Mouse (Mus musculus): ENCODE data around the gene Slc35f4.

Slc35f4 gene

DNA sequence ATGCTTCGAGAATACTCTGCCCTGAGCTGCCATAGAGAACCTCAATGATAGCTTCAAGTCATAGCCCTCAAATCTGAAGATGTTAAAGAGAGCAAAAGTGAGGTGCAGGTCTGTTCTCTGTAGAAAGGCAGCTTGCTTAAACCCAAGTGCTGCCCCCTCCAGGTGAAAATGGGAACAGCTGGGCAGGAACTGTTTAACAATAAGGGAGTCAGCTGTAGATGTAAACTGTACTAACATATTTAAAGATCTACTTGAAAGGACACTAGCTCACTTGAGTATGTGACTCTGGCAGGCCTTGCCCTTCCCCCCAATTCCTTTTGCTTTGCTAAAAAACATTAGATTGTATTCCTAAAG, 177.0 kb downstream of the Slc35f4 start:
- peak; percentile 47 for DNase-seq (ENCODE audit: low read depth, low spot score)

DNA sequence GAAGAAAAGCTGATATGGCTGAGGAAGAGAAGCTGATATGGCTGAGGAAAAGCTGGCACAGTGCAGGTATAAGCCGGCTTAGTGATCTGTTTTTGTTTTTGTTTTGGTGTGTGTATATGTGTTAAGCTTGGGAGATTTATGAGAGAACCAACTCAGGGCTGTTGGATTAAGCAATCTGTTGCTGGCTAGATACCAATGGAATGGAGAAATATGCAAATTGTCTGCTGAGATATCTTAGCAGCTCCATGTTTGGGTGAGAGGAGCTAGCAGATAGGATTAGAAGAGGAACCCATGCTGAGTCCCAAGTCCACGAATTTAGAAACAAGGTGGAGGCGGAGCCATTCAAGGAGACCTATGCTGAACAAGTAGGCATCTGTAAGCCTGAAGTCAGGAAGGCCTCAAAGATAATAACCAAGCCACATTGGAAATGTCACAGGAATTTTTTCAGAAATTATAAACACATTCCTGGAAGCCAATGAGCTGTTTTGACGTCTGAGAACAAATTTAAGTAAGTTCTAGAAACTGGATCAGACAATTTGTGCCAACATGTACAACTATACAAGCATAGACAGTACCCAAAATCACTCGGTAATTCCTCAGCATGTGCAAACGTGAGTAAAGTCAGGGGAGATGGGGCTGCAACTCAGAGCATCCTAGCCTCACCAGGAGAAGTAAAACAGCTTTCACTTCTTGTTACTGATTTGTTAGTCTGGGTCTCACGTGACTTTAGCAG, 177.5 kb downstream of the Slc35f4 start:
- no peak for DNase-seq (ENCODE audit: low read depth, low spot score)

DNA sequence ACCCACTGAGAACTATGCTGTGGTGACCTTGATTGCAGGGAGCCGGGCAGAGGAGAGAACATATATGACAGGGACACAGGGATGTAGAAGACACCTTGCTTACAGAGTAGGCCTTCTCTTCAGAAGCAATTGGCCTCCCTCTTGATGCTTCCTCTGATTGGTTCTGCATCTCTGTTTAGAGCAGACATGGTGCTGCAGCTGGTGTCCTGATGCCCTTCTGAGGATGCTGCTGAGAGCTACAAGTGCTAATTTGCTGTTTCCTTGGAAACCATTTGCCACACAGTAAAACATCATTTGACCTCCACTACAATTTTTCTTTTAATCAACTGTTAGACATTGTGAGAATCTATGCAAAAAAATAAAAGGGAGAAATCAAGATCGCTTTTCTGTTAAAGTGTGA, 180.0 kb downstream of the Slc35f4 start:
- DNase-seq (ENCODE audit: low read depth, low spot score): no peak

DNA sequence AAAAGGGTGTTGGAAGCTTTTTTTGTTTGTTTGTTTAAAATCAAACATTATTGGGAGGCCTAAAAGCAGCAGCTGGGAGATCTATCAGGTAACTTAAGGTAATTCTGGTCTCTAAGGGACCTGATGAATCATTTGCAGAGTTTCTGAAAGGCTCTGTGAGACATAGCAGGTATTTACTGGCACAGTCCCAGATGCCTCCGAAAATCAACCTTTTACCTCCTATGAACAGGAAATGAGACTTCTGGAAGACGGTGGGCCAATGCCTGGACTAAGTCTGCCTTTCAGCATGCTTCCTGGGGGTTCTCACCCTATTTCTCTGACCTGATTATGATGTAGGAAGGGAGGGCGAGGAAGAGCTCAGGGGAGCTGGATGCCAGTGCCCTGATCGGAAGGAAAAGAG, 188.8 kb downstream of the Slc35f4 start:
- DNase-seq (ENCODE audit: low read depth, low spot score): no peak

- no peak for DNase-seq (ENCODE audit: low read depth, low spot score)
Measured at GRCm38 (mm10) chr14:49333841-49334240, 192.0 kb downstream of the Slc35f4 start.

DNA sequence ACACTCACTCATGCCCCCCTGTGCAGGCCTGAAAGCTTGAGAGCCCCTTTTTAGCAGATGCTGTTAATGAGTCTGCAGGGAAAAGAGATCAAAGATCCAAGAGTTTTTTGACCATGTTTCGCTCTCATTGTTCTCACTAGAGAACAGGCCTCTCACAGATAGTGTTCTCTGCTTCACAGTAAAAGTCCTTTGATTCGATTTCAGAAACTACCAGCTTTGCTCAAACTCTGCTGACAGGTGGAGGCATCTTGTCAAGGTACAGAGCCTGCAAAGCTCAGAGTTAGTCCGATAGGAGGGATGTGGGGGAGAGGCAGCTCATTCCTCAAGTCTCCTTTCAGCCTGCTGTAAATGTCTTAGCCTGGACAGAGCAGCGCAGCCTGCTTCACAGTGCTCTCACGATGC, 209.4 kb downstream of the Slc35f4 start:
- no peak for DNase-seq (ENCODE audit: low read depth, low spot score)

DNA sequence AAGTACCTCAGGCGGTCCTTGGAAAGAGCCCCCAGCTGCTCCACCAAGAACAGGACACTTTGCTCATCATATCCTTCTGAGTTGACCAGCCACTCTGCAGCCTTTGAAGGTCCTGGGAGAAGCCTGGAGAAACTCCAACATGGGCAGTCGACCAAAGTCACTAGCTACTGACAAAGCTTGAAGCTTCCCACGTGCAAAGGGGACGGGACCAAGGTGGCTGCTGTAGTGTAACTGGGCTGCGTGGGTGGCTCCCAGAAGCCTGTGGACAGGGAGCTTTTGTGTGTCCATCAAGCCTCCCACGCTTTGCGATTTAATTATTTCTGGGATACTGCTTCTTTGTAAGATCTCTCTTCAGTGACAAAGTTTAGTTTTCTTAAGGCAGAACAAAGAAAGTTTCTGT, 211.9 kb downstream of the Slc35f4 start:
- no peak for DNase-seq (ENCODE audit: low read depth, low spot score)

DNA sequence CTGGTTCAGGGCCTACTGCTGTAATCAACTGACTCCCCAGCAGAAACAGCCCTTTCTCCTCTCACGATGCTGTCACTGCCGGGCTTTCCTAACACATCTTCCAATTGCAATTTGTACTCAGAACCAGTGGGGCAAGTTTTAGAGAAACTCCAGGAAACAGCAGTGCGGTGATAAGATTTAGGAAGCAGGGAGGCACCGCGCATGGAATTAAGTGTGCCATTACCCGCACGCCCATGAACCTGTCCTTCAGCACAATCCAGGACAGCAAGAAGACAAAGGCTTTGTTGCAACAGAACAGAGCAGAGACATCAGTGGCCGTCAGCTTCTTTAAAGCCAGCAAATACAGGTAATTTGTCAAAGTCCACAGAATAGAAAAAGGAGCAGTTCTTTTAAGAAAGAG, 212.5 kb downstream of the Slc35f4 start:
- no peak for DNase-seq (ENCODE audit: low read depth, low spot score)

DNA sequence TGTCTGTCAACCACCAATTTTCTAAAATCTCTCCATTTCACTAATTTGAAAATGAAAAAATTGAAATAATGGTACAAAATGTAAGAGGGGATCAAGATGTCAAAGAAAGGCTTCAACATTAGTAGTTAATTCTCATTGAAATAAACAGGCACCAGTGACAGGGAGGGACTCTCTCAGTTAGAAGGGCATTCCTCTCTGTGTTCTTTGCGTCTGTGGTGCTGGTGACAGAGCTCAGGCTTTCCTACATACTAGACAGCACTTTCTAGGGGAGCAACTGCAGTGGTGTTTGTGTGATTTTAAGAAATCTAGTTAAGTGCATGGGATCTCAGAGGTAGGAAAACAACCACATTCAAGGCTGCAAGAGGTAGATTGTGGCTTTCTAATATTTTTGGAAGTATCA, 214.3 kb downstream of the Slc35f4 start:
- DNase-seq (ENCODE audit: low read depth, low spot score): no peak

- no peak for DNase-seq (ENCODE audit: low read depth, low spot score)
Measured at GRCm38 (mm10) chr14:49311091-49311492, 214.8 kb downstream of the Slc35f4 start.

DNA sequence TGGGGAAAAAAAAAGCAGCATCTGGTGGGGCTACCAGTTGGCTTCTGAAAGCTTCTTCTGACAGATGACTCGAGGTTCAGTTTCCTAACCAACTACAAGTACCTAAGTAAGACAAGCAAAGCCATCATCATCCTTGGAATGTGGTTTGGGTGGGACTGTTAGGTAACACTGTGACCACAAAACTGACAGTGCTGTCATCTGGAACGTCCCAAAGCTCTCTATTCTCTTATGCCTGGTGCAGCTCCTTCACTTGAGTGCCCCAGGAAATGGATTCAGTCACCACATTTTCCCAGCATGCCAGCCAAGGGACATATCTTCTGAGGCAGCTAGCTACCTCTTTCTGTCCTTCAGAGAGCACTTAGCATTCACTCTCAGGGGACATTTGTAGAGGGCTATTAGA, 216.2 kb downstream of the Slc35f4 start:
- DNase-seq (ENCODE audit: low read depth, low spot score): no peak

- no peak for DNase-seq (ENCODE audit: low read depth, low spot score)
Measured at GRCm38 (mm10) chr14:49308591-49308990, 217.3 kb downstream of the Slc35f4 start.

DNA sequence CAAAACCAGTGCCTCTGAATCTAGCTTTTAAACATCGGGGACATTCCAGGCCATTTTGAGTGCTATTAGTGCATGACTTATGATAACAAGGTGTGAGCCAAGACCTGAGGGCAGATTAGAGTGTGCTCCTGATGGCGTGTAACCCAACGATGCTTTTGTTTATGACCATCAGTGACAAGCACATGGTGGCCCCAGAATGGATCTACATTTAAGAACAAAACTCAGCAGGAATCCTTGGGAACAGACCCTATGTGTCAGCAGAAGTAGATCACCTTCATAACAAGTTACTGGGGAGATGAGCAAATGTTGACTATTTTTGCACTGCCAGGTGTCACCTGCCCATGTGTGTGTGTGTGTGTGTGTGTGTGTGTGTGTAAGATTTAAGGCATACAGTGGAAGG, 218.0 kb downstream of the Slc35f4 start:
- DNase-seq (ENCODE audit: low read depth, low spot score): no peak

DNA sequence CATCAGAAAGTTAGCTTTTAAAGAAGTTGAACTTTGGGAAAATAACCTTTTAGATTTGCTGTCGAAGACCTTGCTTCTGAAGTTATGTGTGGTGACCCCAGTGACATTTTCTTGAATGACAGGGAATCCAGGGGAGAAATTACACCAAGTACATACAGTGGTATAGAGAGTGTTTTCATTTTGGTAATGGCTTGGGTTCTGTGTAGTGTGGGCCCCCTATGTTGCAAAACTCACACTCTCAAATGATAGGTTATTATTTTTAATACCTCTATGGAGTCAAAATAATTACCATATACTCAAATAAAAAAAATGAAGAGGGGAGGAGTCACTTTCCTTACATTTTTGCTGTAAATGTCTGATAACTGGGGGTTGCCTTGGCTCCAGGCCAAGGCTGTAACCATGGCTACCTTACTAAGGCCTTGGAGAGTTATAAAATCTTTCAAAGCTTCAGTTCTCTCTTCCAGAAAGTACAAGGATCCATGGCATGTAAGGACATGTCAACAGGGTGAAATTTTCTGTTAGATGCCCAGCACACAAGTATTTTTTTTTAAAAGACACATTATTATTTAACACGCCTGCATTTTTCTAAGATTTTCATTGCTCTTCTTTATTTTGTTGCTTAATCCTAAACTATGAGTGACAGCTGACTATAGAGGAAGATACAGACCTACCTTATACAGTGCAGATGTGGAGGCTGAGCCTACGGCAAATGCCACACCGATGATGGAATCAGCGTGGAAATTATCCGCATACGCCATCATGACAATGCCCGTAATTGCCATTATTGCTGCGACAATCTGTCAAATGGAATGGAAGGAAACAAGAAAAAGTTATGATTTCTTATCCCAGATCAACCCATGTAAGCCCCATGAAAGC, 220.1 kb downstream of the Slc35f4 start:
- DNase-seq (ENCODE audit: low read depth, low spot score): no peak

DNA sequence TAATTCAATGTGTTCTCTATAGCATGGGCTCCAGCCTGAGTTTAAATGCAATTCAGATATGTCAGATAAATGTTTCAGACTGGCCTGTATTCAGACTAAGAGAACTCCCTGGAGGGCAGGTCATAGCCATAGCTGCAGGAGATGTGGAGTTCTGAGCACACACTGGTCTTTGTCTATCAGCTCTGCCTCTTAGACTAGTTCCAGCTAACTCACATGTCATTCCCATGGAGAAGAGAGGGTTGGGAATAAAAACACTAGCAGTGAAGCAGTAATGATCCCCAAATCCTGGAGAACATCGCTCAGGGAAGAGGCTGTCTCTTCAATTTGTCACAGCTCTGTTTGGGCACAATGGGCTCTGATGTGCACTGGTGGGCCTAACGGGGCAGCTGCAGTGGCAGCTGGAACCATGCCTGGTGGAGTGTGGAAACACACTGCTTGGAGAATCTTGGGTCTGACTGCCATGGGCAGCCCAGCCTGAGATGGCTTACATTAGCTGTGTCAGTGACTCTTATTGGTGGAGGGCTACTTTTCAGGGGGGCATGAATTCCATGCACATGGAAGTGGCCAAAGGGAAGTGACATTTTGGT, 223.5 kb downstream of the Slc35f4 start:
- no peak for DNase-seq (ENCODE audit: low read depth, low spot score)

DNA sequence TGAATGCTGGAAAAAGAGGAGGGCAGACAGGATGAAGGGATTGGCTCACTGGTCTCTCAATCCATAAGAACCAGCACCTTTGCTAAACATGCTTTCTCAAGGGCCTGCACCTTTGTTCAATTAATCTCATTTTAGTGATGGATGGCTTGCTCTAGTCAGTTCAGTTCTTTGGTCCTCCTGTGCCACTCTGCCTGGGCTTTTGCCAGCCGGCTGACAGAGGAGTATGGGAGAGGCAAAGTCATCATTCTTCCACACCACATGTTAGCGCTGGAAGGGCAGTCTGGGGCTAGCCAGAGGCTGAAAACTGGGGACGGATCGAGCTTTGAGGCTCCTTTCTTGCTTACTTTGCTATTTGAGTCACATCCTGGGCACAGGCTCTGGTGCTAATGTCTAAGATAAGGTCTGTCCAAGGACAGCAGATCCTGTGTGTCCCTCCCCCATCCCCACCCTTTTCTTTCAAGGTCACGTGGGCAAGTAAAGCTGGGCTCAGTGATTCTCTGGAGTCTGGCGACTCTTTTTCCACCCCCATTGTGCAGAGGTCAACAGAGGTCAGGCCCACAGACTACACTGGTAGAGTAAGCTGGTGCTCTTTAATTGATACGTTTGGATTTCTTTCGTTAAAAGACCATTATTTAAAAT, 224.7 kb downstream of the Slc35f4 start:
- no peak for DNase-seq (ENCODE audit: low read depth, low spot score)

DNA sequence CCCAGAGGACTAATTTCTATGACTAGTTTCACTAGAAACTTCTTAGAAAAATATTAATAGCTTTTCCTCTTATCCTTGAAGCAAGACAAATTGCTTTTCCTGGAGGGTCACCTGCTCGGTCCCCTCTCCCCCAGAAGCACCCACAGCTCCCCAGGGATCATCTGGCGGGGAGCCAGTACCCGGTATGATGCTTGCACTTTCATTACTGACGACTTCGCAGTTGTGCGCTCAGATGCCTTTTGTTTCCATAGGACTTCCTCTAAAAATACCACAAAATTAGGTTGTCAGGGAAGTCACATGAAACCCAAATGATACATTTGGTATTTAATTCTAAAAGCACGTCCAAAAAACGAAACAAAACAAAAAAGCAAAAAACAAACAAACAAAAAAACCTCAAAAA, 225.5 kb downstream of the Slc35f4 start:
- no peak for DNase-seq (ENCODE audit: low read depth, low spot score)

- no peak for DNase-seq (ENCODE audit: low read depth, low spot score)
Measured at GRCm38 (mm10) chr14:49293802-49294449, 231.9 kb downstream of the Slc35f4 start.

- DNase-seq (ENCODE audit: low read depth, low spot score): no peak
Measured at GRCm38 (mm10) chr14:49290029-49290745, 235.7 kb downstream of the Slc35f4 start.

- DNase-seq (ENCODE audit: low read depth, low spot score): no peak
Measured at GRCm38 (mm10) chr14:49283784-49284655, 241.8 kb downstream of the Slc35f4 start.

Data from mesoderm, embryonic 11.5 days (tissue).